8 mouse cellular contexts compared by ENCODE assay signal in genomic region chr9:112207767-112208166, GRCm38 (mm10). TPM values are rescaled to one million over a fixed set of nuclear protein-coding genes. Genes with fewer than 3 reads are reported as not detected.
DNase-seq lines count a peak whose midpoint lies in the region; ATAC-seq and TF ChIP-seq lines count a peak whose summit lies in the region.

No protein-coding gene starts in this region.

- H3K9me3 ChIP-seq in heart, embryonic 10.5 days, result no peaks in the 10 kb centered on the region
- no peaks in the 10 kb centered on the region for H3K9me3 ChIP-seq in heart, embryonic 12.5 days (replicated peaks)

- H3K27ac ChIP-seq in heart, embryonic 10.5 days, result peak overlapping the region; percentile 42; the same call in 1 of the 2 replicates
- no peak overlapping the region for H3K27ac ChIP-seq in heart, embryonic 12.5 days (ENCODE audit: poor library complexity, severe bottlenecking)
- H3K27ac ChIP-seq in layer of hippocampus, adult 2 months, result peak overlapping the region; percentile 73

- H3K4me3 ChIP-seq in heart, embryonic 10.5 days, result no peak overlapping the region
- no peak overlapping the region for H3K4me3 ChIP-seq in heart, embryonic 12.5 days
- no peak overlapping the region for H3K4me3 ChIP-seq in layer of hippocampus, adult 2 months

- DNase-seq in heart, embryonic 10.5 days (ENCODE audit: low spot score), result no peak
- peak; percentile 59 for DNase-seq in cerebellum, adult 9-10 months
- peak; percentile 67 to 85 for DNase-seq in frontal cortex, postnatal 36 days (ENCODE audit: low spot score in 2 of 2)
- peak; percentile 61 to 73 for DNase-seq in layer of hippocampus, adult 2 months (ENCODE audit: low spot score in 2 of 2)
- DNase-seq in lung, postnatal 14 days, result peak; percentile 32
- peak; percentile 37 for DNase-seq in retina, postnatal 7 days (ENCODE audit: low read depth, low spot score)
- no peak for DNase-seq in urinary bladder, postnatal 10 days (ENCODE audit: low spot score)

- peaks cover 5% of the 10 kb centered on the region for H3K4me1 ChIP-seq in heart, embryonic 10.5 days
- H3K4me1 ChIP-seq in heart, embryonic 12.5 days (replicated peaks), result peaks cover 4% of the 10 kb centered on the region; the same call in 1 of the 2 replicates

- H3K27me3 ChIP-seq in heart, embryonic 10.5 days (ENCODE audit: insufficient read depth, poor library complexity, severe bottlenecking), result no peaks in the 10 kb centered on the region
- H3K27me3 ChIP-seq in heart, embryonic 12.5 days (replicated peaks), result no peaks in the 10 kb centered on the region

- H3K36me3 ChIP-seq in heart, embryonic 10.5 days, result no peaks in the 10 kb centered on the region
- no peaks in the 10 kb centered on the region for H3K36me3 ChIP-seq in heart, embryonic 12.5 days

- H3K9ac ChIP-seq in heart, embryonic 12.5 days, result no peak overlapping the region

- WGBS in heart, embryonic 10.5 days, result 41% methylated on average over 4 of the region's 4 CpGs
- 31% methylated on average over 4 of the region's 4 CpGs for WGBS in heart, embryonic 12.5 days

- ATAC-seq in heart, embryonic 12.5 days (ENCODE audit: insufficient number of reproducible peaks, low FRiP score), result no peak

- TF ChIP-seq CTCF in layer of hippocampus, adult 2 months (conservative IDR thresholded peaks at IDR 0.05), result no peak

- no peak overlapping the region for H3K4me2 ChIP-seq in heart, embryonic 12.5 days

RNA-seq across cellular contexts. Expression of gene Arpp21, which starts 28.0 kb away (rescaled TPM):
- 1.8 and 2.2 TPM in 2 replicates for polyA plus RNA-seq in heart, embryonic 10.5 days (2016; fragmentation: Nextera tagmentation; extraction: Ambion mirVana)
- 2.1 and 3.2 TPM in 2 replicates for polyA plus RNA-seq in heart, embryonic 12.5 days (2016; fragmentation: Nextera tagmentation; extraction: Ambion mirVana)
- 100 to 1,000 TPM; 242 to 245 TPM for total RNA-seq in layer of hippocampus, adult 2 months (2021)

Comparison
In these comparisons a context has a peak if more than half of its experiments do, and no peak if none do; other contexts are left out.
1. DNase-seq: peak in cerebellum, adult 9-10 months (single experiment), frontal cortex, postnatal 36 days (2 of 2), layer of hippocampus, adult 2 months (2 of 2), lung, postnatal 14 days (single experiment) and retina, postnatal 7 days (single experiment); none in heart, embryonic 10.5 days (single experiment) and urinary bladder, postnatal 10 days (single experiment).